Mouse (Mus musculus): ENCODE results near the gene Nav3.

GRCm38 (mm10) chr10:109973483-109973882 is 482.5 kb downstream of the Nav3 start:
- no peak for TF ChIP-seq CTCF (IDR thresholded peaks at IDR 0.05; ENCODE audit: low read depth, low read length)
- TF ChIP-seq POLR2A (IDR thresholded peaks at IDR 0.05; ENCODE audit: borderline replicate concordance, low read depth, low read length): no peak
